Mouse (Mus musculus) left cerebral cortex, postnatal 14 days (tissue): ENCODE results near the gene Cklf. TPM values are rescaled to one million over a fixed set of nuclear protein-coding genes. Genes with fewer than 3 reads are reported as not detected.
"Not testable (repeated sequence)": the region's sequence is repeated elsewhere in the genome, so short reads cannot be mapped to it uniquely, and the experiment has no call there.

Experiments used
- DNase-seq, 2 experiments: peaks; one replicate each; pipeline ENCODE4 v3.0.0; 2021 to 2022; ENCODE audit warnings: low spot score in 2 of 2, mixed read lengths in 1 of 2
- intact Hi-C: fragments of 180-260 bp; cut with DNase I; formaldehyde crosslinking; loops from one replicate; pipeline ENCODE4 v1.15.1; 2025
- total RNA-seq, 2 experiments: library from RNA; stranded (reverse); gene quantifications; 2 replicates each; pipeline ENCODE4 v1.2.3; 2021

Cklf gene
- total RNA-seq, 2 experiments from 2014 or later: 8.7 to 8.9 TPM

DNA sequence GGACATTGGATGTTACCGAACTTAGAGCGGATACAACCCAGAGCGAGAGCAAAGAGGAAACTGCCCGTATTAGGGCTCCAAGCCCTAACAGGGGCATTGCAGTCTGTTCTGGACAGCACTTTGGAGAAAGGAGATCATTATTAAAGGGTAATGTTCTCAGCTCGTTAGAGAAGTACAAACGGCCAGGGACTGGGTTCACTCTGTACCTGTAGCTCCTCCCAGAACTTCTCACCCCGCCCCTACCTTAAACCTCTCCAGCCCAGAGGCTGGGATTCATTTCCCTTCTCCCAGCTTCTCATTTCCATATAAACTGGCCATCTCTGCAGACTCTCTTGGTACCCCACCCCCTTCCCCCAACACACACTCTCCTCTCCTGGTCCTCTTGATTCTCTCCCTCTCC lies 800 bp downstream of the Cklf start:
- intact Hi-C loops: loop anchor here (5.0 to 10.0 kb wide), 2 partner anchors 191 to 323 kb away; partner anchors contain the start of gene Dync1li2

DNA sequence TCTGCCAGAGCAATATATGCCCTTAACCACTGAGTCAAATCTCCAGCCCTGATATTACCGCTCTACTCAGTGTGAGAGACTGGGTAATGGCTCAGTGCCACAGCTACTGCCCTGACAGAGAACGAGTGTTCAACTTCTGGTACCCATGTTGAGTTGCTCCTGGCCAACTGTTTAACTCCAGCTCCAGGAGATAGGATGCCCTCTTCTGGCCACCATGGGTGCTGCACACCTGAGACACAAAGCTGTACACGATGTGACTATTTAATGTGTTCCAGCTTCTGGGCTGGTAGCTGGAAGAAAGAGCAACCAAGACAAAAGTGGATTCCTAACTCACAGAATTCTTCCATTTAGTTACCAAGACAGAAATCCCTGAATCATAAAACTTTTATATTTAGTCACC lies 2.4 kb downstream of the Cklf start:
- no peak for DNase-seq
- intact Hi-C loops: loop anchor here (5.0 to 10.0 kb wide), 2 partner anchors 189 to 322 kb away; partner anchors contain the start of gene Dync1li2

More for the DNA sequence above, 800 bp downstream of the Cklf start:
- no peak for DNase-seq

DNA sequence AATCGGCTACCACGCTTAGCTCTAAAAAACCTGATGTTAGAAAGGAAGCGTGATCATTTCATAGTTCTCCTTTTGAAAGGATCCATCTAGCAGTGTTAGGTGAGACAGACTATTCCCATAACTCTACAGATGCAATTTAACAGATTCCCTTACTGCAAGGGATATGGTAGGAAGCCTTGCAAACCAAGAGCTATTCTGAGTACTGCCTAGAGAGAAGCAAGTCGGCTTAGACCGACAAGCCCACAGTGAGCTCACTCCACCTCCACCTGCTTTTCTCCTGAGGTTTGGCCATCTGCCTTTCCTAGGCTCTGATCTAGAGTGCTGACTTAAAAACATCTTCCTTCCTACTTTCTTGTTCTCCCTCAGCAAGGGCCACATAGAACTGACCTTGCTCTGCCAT lies 11.1 kb downstream of the Cklf start:
- DNase-seq, intact Hi-C loops: not testable (repeated sequence)

DNA sequence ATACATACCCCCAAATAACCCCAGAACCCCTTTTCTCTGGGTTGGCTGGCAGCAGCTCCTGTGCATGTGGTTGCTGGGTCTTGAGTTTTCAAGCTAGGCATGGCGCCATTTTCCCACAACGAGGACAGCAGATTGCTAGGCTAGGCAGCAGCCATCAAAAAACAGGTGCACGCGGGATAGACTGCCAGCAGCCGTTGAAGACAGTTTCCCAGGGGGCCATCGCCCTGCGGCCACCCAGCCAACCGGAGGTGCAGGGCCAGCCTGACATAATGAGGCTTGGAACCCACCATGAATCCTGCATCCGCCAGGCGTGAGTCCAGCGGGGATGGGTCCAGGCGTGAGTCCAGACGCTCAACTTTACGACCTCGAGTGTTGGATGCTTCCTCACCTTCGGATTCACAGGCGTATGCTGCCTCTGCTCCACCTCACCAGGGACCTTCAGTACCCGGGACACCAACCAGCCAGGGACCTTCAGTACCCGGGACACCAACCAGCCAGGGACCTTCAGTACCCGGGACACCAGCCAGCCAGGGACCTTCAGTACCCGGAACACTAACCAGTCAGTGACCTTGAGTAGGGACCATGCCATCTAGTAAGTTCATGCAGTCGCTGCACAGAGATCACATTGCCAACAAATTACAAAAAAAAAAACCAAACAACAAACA lies 13.7 kb downstream of the Cklf start:
- DNase-seq, intact Hi-C loops: not testable (repeated sequence)

GRCm38 (mm10) chr8:104268368-104268767 lies 17.7 kb downstream of the Cklf start:
- DNase-seq: no peak
- intact Hi-C loops: no loop called here

DNA sequence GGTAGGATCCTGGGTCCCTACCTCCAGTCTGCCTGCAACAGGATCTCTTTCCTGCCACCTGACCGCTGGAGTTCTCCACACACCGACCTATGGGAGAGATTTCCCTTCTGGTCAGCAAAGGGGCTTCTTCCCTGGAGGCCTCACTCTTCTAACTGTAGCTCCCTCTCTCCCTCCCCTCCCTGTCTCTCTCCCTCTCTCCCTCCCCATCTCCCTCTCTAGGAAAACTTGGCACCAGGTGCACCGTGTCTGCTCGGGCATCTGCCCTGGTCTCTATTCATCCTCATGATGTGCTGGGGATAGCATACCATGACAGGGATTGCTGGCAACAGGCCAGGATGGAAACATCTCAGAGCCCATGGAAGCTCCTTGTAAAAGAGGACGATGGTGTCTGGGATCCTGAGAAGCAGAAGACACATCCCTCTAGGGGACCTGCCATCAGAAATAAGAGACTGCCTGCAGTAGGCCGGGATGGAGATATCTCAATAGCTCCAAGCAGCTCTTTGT lies 18.3 kb downstream of the Cklf start:
- no peak for DNase-seq
- intact Hi-C loops: no loop called here

DNA sequence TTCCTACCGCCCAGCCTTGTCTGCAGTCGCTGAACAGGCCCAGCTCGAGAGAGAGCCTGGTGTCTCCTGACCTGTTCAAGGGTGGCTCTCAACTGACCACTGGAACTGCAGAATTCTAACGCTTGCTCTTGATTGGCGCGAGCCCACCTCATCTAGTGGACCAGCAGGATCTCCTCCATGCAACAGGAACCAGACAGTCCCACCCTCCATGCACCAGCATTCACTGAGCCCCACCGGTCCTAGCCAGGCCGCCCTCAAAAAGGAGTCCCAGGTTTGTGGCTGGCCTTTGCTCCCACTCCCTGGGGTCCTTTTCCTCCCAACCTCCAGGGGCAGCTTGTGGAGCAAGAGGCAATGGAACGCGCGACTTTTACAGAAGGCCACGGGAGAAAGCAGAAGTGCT lies 42.4 kb downstream of the Cklf start, which contains the start of gene Cmtm2a:
Gene Cmtm2a, minus strand, starts transcription at position 101 of the 400 bp plus-strand sequence.
- DNase-seq, intact Hi-C loops: not testable (repeated sequence)

DNA sequence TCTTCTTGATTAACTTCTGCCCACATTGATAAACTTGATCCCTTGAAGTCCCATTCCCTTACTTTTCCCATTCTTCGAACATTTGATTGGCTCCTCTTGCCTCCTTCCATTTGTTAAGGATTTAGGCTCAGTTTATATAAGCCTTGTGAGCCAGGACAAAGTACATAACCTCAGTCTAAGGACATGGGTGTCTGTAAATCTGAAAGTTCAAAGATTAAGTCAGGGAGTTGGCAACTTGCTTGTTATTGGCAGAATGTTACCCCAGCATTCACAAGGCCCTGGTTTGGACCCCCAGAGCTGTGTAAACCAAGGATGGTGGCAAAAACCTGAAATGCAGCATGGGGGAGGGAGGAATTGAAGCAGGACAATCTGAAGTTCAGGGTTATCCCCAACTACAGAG lies 43.7 kb downstream of the Cklf start:
- no peak for DNase-seq
- intact Hi-C loops: no loop called here

DNA sequence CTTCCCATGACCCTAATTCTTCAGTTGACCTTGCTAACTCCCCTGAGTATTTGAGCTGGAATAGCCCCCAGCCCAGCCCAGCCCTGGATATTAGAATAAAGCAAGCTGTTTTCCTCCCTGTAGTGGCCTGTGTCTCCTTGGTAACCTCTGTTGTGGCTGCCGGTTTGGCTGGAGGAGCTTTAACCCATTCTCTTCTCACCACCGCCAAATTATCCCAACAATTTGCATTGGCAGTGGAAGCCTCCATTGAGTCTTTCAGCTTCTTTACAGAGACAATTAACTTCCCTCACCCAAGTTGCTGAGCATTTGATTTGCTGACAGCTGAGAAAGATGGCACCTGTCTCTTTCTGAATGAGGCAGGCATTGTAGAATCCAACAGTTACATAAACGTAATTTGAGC lies 50.9 kb downstream of the Cklf start:
- intact Hi-C loops: not testable (repeated sequence)
- peak in 1 of 2 experiments; percentile 12 for DNase-seq

DNA sequence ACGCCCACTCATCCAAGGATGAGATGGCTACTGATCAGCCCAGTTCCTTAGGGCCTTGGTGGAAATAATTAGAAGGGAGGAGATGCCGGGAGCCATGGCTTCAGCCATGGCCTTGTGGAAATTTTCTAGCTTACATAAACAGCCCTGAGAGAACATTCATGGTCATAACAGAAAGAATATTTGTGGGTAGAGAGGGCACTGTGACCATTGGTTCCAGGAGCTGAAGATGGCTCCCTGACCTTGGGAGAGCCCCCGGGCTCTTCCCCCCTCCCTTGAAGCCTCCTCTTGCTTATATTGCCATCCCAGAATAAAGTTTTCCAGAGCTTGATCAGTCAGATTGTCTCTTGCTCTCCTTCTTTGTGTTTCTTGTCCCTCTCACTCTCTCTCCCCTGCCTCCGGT lies 51.9 kb downstream of the Cklf start:
- DNase-seq, intact Hi-C loops: not testable (repeated sequence)

- intact Hi-C loops: no loop called here
- no peak for DNase-seq
These were observed 54.3 kb downstream of the Cklf start for GRCm38 (mm10) chr8:104304962-104305361.

DNA sequence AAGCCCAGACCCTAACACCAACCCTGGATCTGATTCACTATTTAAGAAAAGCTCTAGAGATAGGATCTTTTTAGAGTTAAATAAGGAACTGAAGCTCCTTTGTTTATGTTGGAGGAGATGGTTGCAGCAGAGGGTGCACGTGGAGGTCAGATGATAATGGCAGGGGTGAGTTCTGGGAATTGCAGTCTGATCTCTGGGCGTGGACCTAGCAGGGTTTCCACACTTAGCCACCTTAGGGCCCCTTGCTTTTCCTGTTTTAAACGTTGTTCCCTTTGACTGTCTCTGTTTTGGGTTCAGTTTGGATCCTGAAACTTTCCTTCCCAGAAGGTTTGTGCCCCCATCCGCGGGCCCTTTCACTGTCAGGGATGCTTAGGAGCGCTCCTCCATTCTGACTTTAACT lies 57.7 kb downstream of the Cklf start:
- DNase-seq, intact Hi-C loops: not testable (repeated sequence)

DNA sequence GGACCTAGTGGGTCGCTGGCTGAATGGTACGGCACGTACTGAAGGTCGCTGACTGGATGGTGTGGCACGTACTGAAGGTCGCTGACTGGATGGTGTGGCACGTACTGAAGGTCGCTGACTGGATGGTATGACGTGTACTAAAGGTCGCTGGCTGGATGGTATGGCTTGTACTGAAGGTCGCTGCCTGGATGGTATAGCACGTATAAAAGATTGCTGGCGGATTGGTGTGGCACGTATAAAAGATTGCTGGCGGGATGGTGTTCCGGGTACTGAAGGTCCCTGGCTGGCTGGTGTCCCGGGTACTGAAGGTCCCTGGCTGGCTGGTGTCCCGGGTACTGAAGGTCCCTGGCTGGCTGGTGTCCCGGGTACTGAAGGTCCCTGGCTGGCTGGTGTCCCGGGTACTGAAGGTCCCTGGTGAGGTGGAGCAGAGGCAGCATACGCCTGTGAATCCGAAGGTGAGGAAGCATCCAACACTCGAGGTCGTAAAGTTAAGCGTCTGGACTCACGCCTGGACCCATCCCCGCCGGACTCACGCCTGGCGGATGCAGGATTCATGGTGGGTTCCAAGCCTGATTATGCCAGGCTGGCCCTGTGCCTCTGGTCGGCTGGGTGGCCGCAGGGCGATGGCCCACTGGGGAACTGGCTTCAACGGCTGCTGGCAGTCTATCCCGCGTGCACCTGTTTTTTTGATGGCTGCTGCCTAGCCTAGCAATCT lies 58.9 kb downstream of the Cklf start, which contains the start of the genes Gm45711 and Cmtm1:
Gene Gm45711, minus strand, starts transcription at position 641 of the 715 bp plus-strand sequence.
Gene Cmtm1, minus strand, starts transcription at position 705 of the 715 bp plus-strand sequence.
- intact Hi-C loops: not testable (repeated sequence)
- DNase-seq: peak in 1 of 2 experiments; percentile 8

GRCm38 (mm10) chr8:104312023-104312422 lies 61.4 kb downstream of the Cklf start:
- DNase-seq, intact Hi-C loops: not testable (repeated sequence)

DNA sequence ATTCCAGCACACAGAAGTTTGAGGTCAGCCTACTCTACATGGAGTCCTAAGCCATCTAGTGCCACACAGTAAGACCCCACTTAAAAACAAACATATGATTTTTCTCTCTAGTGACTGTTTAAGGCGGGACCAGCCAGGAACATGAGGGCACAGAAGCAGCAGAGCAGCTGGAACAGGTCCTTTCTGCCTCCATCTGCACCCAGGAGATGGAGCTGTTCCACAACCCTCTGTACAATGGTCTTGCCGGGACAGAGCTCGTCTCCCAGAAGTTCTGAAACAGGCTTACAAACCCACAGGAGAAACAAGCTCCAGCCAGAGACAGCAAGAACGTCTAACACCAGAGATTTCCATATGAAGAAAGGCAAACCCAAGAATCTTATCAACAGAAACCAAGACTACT lies 62.6 kb downstream of the Cklf start:
- intact Hi-C loops: no loop called here
- peak in 1 of 2 experiments; percentile 11 for DNase-seq

Other genes with a start within 250 kb of the Cklf start
- gene Cdh5, start 149.2 kb upstream of the Cklf start, total RNA-seq: 10 to 100 TPM; 16.4 to 17.4 TPM
- gene Bean1, start 80.4 kb upstream of the Cklf start, total RNA-seq: 10 to 100 TPM; 13.8 to 15.4 TPM
- 10 to 100 TPM; 37.3 to 39.9 TPM for gene Tk2, start 2.3 kb upstream of the Cklf start, total RNA-seq
- gene Cmtm2a, start 42.3 kb downstream of the Cklf start, total RNA-seq: not detected
- gene Gm45711, start 59.2 kb downstream of the Cklf start, total RNA-seq: not detected
- not detected for gene Cmtm1, start 59.3 kb downstream of the Cklf start, total RNA-seq
- gene Gm11020, start 70.7 kb downstream of the Cklf start, total RNA-seq: not detected
- gene Cmtm2b, start 71.4 kb downstream of the Cklf start, total RNA-seq: not detected
- gene Cmtm3, start 88.5 kb downstream of the Cklf start, total RNA-seq: 10 to 100 TPM; 12.2 to 21.8 TPM
- 10 to 100 TPM; 71.3 to 72.9 TPM for gene Cmtm4, start 144.9 kb downstream of the Cklf start, total RNA-seq
- 100 to 1,000 TPM; 254 to 257 TPM for gene Dync1li2, start 192.2 kb downstream of the Cklf start, total RNA-seq